Mouse (Mus musculus) erythroblast, embryonic 14.5 days (primary cell): ENCODE results near the gene Gm10972. TPM values are rescaled to one million over a fixed set of nuclear protein-coding genes. Genes with fewer than 3 reads are reported as not detected.
"Not testable (repeated sequence)": the region's sequence is repeated elsewhere in the genome, so short reads cannot be mapped to it uniquely, and the experiment has no call there.

Experiments used
- H3K27me3 ChIP-seq: 2 replicates; pipeline ENCODE4 v1.6.1; 2012; ENCODE audit warnings: inconsistent platforms; ENCODE audit not compliant: control insufficient read depth
- H3K36me3 ChIP-seq: 2 replicates; pipeline ENCODE4 v1.6.1; 2012; ENCODE audit warnings: mild to moderate bottlenecking, inconsistent platforms; ENCODE audit not compliant: control insufficient read depth
- H3K4me1 ChIP-seq: 2 replicates; pipeline ENCODE4 v1.6.1; 2012; ENCODE audit warnings: inconsistent platforms; ENCODE audit not compliant: control insufficient read depth
- H3K4me3 ChIP-seq: replicated peaks from 2 replicates; pipeline ENCODE3; 2012; ENCODE audit warnings: moderate library complexity, mild to moderate bottlenecking, inconsistent platforms
- H3K9me3 ChIP-seq: 2 replicates; pipeline ENCODE4 v1.6.1; 2012; ENCODE audit warnings: low read length, inconsistent platforms, mixed read lengths; ENCODE audit not compliant: control insufficient read depth
- GATA1 ChIP-seq: IDR thresholded peaks from 2 replicates; pipeline ENCODE4 v1.6.1; 2012; ENCODE audit warnings: low read length, inconsistent platforms, mixed read lengths
- TAL1 ChIP-seq: IDR thresholded peaks from 3 replicates; pipeline ENCODE4 v1.6.1; 2012; ENCODE audit warnings: low read length, inconsistent platforms, mixed read lengths
- polyA plus RNA-seq: library from polyadenylated mRNA; stranded (reverse); fragments of >175 nt; gene quantifications from 2 replicates; pipeline ENCODE4 v1.2.3, GENCODE M21; 2012

Gm10972 gene
- polyA plus RNA-seq, 1 experiment = not detected

- Histone ChIP-seq H3K4me1 (peaks cover 28% of the 10 kb centered on the region), H3K4me3 (peak overlapping the region; percentile 58)
- not testable (repeated sequence) for H3K36me3 ChIP-seq, H3K27me3 ChIP-seq, H3K9me3 ChIP-seq
Measured at GRCm38 (mm10) chr3:94659142-94659748, 16.3 kb downstream of the Gm10972 start.

GRCm38 (mm10) chr3:94660841-94661240 lies 17.9 kb downstream of the Gm10972 start:
- H3K4me3 ChIP-seq, H3K36me3 ChIP-seq, H3K27me3 ChIP-seq, H3K9me3 ChIP-seq: not testable (repeated sequence)
- peaks cover 39% of the 10 kb centered on the region for H3K4me1 ChIP-seq

- not testable (repeated sequence) for H3K36me3 ChIP-seq, H3K27me3 ChIP-seq, H3K9me3 ChIP-seq
- Histone ChIP-seq H3K4me3 (peak overlapping the region; percentile 46), H3K4me1 (peaks cover 34% of the 10 kb centered on the region)
Measured at GRCm38 (mm10) chr3:94665060-94665802, 22.3 kb downstream of the Gm10972 start.

- H3K4me1 ChIP-seq = peaks cover 32% of the 10 kb centered on the region
- TF ChIP-seq TAL1 = peak; percentile 45; the same call in 2 of the 3 replicates
- H3K4me3 ChIP-seq = peak overlapping the region; percentile 46
- not testable (repeated sequence) for H3K27me3 ChIP-seq, H3K36me3 ChIP-seq, H3K9me3 ChIP-seq
Measured at GRCm38 (mm10) chr3:94665896-94666295, 23.0 kb downstream of the Gm10972 start.

- H3K27me3 ChIP-seq, H3K4me3 ChIP-seq, H3K36me3 ChIP-seq, H3K9me3 ChIP-seq: not testable (repeated sequence)
- H3K4me1 ChIP-seq = peaks cover 21% of the 10 kb centered on the region
Measured at GRCm38 (mm10) chr3:94675101-94675500, 32.2 kb downstream of the Gm10972 start.

- Histone ChIP-seq H3K4me1 (peaks cover 27% of the 10 kb centered on the region), H3K36me3 (no peaks in the 10 kb centered on the region), H3K4me3 (no peak overlapping the region), H3K9me3 (no peaks in the 10 kb centered on the region), H3K27me3 (no peaks in the 10 kb centered on the region)
- TF ChIP-seq GATA1 (no peak), TAL1 (no peak)
Measured at GRCm38 (mm10) chr3:94679351-94679841, 36.5 kb downstream of the Gm10972 start.

GRCm38 (mm10) chr3:94680032-94680431 lies 37.1 kb downstream of the Gm10972 start:
- not testable (repeated sequence) for H3K9me3 ChIP-seq, H3K27me3 ChIP-seq, H3K36me3 ChIP-seq, H3K4me3 ChIP-seq
- H3K4me1 ChIP-seq = peaks cover 26% of the 10 kb centered on the region

GRCm38 (mm10) chr3:94680783-94681182 lies 37.9 kb downstream of the Gm10972 start:
- TF ChIP-seq GATA1 (no peak), TAL1 (no peak)
- no peaks in the 10 kb centered on the region for H3K9me3 ChIP-seq
- no peaks in the 10 kb centered on the region for H3K36me3 ChIP-seq
- peaks cover 28% of the 10 kb centered on the region for H3K4me1 ChIP-seq
- no peak overlapping the region for H3K4me3 ChIP-seq
- no peaks in the 10 kb centered on the region for H3K27me3 ChIP-seq

GRCm38 (mm10) chr3:94683646-94684045 lies 40.7 kb downstream of the Gm10972 start:
- TF ChIP-seq TAL1 (no peak), GATA1 (no peak)
- Histone ChIP-seq H3K36me3 (no peaks in the 10 kb centered on the region), H3K27me3 (no peaks in the 10 kb centered on the region), H3K4me3 (no peak overlapping the region), H3K9me3 (no peaks in the 10 kb centered on the region), H3K4me1 (peaks cover 48% of the 10 kb centered on the region)

GRCm38 (mm10) chr3:94685989-94686772 lies 43.3 kb downstream of the Gm10972 start:
- peaks cover 57% of the 10 kb centered on the region for H3K4me1 ChIP-seq
- H3K4me3 ChIP-seq, H3K27me3 ChIP-seq, H3K9me3 ChIP-seq, H3K36me3 ChIP-seq: not testable (repeated sequence)

GRCm38 (mm10) chr3:94688698-94689097 lies 45.8 kb downstream of the Gm10972 start:
- H3K4me3 ChIP-seq, H3K36me3 ChIP-seq, H3K27me3 ChIP-seq, H3K9me3 ChIP-seq: not testable (repeated sequence)
- peaks cover 54% of the 10 kb centered on the region for H3K4me1 ChIP-seq

GRCm38 (mm10) chr3:94689195-94689594 lies 46.3 kb downstream of the Gm10972 start:
- H3K27me3 ChIP-seq, H3K4me3 ChIP-seq, H3K9me3 ChIP-seq, H3K36me3 ChIP-seq: not testable (repeated sequence)
- H3K4me1 ChIP-seq = peaks cover 50% of the 10 kb centered on the region

GRCm38 (mm10) chr3:94690162-94690561 lies 47.2 kb downstream of the Gm10972 start:
- H3K9me3 ChIP-seq, H3K4me3 ChIP-seq, H3K36me3 ChIP-seq, H3K27me3 ChIP-seq: not testable (repeated sequence)
- peaks cover 46% of the 10 kb centered on the region for H3K4me1 ChIP-seq
